Mouse (Mus musculus): ENCODE results near the gene Rpusd1.
"Not testable (repeated sequence)": the region's sequence is repeated elsewhere in the genome, so short reads cannot be mapped to it uniquely, and the experiment has no call there.

The Rpusd1 gene

DNA sequence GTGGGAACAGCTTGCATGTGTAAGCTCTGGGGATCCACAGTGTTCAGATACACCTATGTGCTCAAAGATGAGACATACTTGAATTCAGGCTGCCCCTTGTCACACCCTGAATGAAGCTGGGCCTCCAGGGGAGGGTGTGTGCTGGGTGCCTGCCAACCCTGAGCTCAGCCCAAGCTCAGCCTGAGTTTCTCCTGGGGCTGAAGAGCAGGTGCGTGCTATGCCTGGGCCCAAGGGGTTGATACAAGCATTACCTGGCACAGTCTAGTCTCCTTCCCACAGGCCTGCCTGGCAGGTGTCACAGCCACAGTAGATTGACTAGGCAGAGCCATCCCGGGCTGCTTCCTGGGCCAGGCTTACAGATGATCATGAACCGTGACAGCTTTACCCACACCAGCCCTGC is 8.3 kb downstream of the Rpusd1 start, which contains the start of gene Mslnl:
Mslnl (plus strand) TSS at position 298 of the 400 bp plus-strand sequence.
- DNase-seq (ENCODE audit: low spot score in 2 of 2) = no peak

GRCm38 (mm10) chr17:25738861-25739260 is 11.4 kb downstream of the Rpusd1 start:
- DNase-seq (ENCODE audit: low spot score in 2 of 2) = no peak

GRCm38 (mm10) chr17:25741471-25741870 is 14.0 kb downstream of the Rpusd1 start:
- not testable (repeated sequence) for DNase-seq (ENCODE audit: low spot score in 2 of 2)

DNA sequence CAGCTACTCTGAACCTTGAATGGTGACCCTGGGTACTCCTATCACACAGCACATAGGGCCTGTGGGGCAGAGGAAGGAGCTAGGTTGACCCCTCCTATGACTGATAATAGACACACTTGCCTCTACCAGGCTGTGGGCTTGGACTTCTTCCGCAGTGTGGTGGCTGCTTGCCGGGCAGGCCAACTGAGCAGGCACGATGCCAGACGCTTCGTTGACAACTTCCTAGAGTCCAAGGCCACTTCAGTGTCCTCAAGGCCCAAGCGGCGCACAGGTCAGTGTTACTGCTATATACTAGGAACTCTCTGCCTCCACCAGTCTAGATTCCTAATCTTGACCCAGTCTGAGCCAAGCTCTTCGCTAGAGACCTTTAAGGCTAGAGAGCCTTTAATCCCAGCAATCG is 16.4 kb downstream of the Rpusd1 start:
- DNase-seq (ENCODE audit: low spot score in 2 of 2) = no peak

DNA sequence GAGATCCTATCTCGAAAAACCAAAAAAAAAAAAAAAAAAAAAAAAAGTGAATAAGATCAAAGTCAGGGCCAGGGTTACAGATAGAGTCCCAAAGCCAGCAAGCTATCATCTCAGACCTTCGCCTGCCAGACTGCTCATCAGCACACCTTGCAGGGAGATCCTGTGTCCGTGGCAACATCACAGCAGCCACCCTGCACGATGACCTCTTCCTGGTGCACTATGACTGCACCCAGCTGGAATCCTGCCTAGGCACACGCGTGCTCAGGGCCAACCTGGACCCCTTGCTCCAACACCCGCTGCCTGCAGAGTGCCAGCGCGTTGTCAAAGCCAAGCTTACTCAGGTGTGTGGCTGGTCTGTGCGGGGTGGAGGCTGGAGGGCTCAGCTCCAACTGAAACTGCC is 16.8 kb downstream of the Rpusd1 start:
- DNase-seq (ENCODE audit: low spot score in 2 of 2) = no peak

DNA sequence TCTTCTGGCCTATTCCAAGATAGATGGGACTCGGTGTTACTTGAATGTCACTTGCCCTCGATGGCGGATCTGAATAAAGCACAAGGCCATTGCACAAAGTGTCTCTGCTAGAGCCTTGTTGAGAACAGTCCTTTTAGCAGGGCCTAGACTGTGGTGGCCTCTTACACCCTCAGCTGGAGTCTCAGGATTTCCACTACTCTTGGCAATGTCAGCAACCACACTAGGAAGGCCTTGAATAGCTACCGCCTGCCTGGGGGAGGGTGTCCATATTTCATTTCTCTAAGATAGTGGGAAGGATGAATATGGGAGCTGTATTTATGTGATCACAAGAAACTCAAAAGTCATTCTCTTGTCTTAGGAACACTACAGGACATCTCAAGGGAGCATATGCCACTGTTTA is 20.8 kb downstream of the Rpusd1 start:
- no peak for DNase-seq (ENCODE audit: low spot score in 2 of 2)

- DNase-seq (ENCODE audit: low spot score in 2 of 2) = no peak
These were observed 21.8 kb downstream of the Rpusd1 start for GRCm38 (mm10) chr17:25749314-25749713.

GRCm38 (mm10) chr17:25751446-25751845 is 24.0 kb downstream of the Rpusd1 start:
- DNase-seq (ENCODE audit: low spot score in 2 of 2) = peak; percentile 46 to 65

DNA sequence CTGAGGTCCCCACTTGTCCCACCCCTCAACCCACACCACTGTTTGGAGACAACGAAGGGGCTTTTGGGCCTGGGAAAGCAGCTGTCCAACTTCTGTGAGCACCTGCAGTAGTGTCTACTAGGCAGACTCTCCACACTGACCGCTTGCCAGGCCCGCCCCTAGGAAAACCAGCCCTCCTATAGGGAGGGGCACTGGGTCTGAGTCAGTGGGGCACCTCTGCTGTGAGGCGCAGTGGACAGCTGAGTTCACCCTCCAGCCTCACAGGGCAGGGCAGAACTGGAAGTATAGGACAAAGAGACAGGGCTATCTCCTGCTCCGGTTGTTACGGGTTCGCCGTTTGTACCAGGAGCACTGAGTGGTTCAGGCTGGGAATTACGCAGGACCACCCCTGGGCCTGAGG is 26.8 kb downstream of the Rpusd1 start, which contains the start of gene Msln:
Msln (minus strand) TSS at position 138 of the 400 bp plus-strand sequence.
- DNase-seq (ENCODE audit: low spot score in 2 of 2) = no peak

DNA sequence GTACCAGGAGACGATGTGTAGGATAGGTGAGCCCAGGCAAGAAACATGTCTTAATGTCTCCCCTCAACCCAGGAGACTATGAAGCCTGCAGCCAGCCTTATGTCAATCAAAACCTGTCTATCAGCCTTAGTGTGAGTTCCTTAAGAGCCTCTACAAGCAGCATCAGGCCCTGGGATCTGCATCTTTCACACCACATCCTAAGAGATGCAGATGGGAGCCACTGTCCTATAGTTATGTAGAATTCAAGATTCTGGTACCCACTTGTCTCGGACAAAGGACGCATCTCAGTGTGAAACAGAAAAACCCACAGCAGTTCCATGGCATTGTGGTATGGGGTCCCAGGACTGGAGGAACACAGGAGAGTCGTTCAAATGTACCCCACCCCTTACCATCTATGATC is 27.6 kb downstream of the Rpusd1 start:
- no peak for DNase-seq (ENCODE audit: low spot score in 2 of 2)

DNA sequence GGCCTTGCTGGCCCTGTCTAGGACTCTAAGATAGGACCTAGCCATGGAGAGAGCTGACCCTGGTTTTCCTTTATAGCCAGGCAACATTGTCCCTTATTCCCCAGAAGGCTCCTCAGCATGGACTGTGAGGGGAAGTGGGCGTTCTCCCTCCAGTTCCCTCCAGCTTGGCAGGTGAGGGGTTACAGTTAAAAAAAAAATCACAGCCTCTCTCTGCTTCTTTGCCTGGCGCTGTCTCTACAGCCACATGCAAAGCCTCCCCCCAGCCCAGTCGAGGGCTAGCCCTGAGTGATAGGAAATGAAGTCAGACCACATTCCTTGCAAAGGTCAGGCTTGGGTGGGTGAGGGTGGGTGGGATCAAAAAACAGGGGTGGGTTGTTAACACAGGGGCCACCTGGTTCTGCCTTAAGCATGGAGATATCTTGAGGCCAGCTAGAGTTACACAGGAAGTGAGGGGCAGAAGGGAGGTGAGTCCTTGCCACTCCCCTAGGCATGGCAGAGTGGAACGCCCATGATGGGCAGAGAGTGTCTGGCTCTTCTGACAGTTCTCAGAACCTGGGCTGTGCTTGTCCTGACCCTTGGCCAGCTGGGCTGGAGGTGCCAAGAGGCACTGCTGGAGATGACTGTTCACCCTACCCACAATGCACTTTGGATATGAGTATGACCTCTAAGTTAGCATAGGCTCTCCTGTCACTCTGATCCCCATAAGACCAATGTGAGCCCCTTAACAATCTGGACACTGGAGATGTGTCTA is 28.3 kb downstream of the Rpusd1 start:
- DNase-seq (ENCODE audit: low spot score in 2 of 2) = no peak

DNA sequence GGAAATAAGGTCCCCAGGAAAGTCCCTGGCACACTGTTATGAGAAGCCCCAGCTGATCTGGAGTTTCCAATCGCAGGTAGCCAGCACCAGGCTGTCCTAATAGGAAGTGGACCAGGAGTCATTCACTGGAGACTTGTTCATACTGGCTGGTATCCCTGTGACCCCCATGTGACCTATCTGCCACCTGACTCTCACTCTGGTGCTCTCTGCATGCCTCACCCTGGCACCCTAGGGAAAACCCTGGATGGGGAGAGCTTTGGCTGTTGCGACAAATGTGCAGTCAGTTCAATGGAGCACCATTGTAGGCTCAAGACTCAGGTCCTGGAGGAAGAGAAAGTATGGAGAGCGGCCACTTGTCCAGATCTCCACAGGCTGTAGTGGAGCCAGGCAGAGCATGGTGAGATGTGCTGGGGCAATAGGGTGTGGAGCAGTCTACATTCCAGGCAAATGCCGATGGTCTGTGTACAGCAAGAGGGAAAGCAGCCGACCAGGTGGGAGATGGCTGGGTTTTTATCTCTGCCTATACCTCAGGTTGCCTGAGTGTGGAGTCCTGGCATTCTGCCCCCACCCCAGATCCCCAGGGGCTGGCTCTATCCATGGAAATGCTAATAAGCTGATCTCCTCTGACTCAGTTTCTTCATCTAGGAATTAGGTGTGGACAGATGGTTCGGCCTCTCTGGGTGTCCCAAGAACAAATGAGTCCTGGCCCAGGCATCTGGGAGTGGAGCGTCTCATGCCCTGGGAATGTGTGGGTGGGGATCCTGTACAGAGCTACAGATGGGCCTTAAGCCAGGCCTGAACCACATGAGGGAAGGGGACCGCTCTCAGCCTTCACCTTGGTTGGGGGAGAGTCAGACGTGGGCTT is 29.1 kb downstream of the Rpusd1 start:
- no peak for DNase-seq (ENCODE audit: low spot score in 2 of 2)

- DNase-seq (ENCODE audit: low spot score in 2 of 2) = no peak
These were observed 30.2 kb downstream of the Rpusd1 start for GRCm38 (mm10) chr17:25757691-25758090.

DNA sequence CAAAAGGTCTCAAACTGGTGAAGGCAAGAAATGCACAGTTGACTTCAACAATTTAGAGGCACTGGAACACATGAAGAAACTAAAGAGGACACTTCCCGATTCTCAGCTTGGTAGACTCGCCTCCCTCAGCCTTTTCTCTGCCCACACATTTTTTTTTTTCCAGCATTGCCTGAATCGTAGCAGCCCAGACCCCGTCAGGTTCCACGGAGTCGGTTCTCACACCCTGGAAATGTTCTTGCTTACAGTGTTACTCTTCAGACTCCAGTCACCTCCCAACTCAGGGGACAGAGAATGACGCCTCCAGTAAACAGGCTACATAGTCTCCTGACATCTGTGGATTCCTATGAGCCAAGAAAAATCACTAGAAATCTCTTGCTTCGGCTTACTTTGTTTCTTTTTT is 32.7 kb downstream of the Rpusd1 start:
- no peak for DNase-seq (ENCODE audit: low spot score in 2 of 2)

DNA sequence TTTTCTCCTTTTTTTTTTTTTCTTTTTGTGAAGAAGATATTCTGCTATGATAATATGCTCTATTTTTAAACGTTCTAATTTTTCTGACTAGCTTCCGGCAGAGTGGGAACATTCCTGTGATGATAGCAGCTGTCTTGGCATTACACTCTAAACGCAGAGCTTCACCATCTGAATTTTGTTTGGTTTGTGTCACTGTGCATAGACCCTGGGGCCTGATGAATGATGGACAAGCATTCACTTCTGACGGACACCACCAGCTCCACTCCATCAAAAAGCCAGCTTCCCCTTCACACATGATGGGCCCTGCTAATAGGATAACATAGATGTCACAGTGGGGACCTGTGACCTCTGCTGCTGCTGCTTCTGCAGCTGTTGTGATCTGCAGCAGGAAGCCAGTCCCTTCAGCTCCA is 34.1 kb downstream of the Rpusd1 start:
- DNase-seq (ENCODE audit: low spot score in 2 of 2) = no peak

- no peak for DNase-seq (ENCODE audit: low spot score in 2 of 2)
These were observed 35.1 kb downstream of the Rpusd1 start for GRCm38 (mm10) chr17:25762591-25762990.

GRCm38 (mm10) chr17:25765886-25766285 is 38.4 kb downstream of the Rpusd1 start:
- no peak for DNase-seq (ENCODE audit: low spot score in 2 of 2)

DNA sequence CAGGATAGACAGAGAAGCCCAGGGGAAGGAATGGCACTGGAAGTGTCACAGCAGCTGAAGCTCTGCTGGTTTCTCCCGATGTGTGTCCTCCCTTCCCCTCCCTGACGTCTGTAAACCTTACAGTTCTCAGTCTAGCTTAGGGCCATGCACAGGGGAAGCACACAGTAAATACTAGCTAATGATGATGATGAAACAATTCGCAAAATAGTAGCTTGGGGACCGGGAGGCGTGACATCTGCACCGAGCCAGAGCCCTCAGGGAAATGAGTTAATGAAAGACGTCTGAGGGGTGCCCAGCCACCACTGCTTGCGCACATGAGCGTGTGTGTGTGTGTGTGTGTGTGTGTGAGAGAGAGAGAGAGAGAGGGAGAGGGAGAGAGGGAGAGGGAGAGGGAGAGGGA is 41.9 kb downstream of the Rpusd1 start:
- no peak for DNase-seq (ENCODE audit: low spot score in 2 of 2)

DNA sequence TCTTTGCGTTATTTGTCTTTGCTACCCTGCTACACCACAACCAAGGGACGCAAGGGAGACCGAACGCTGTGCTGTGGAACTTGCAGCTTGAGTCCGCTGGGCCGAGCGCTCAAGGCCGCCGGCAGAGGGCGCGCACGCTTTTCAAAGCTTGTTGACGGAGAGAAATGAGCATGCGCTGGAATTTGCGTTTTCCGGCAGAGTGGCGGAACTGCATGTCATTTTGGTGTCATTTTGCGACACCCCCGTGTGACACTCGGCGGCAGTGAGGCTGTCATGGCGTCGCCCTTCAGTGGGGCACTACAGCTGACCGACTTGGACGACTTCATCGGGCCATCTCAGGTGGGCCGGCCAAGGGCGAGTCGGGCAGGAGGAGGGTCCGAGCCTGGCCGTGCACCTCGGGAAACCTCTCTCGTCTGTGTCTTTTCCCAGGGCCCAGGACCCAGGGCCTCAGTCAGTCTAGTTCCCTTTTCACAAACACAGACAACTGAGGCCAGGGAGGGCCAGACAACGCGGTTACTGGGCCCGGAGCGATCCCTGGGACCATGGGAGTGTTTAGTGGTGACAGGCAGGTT is 46.2 kb downstream of the Rpusd1 start, which contains the start of gene Narfl:
Narfl (plus strand) TSS at position 228 of the 572 bp plus-strand sequence.
- DNase-seq (ENCODE audit: low spot score in 2 of 2) = peak; percentile 99

- DNase-seq (ENCODE audit: low spot score in 2 of 2) = no peak
These were observed 48.0 kb downstream of the Rpusd1 start for GRCm38 (mm10) chr17:25775318-25776062.

DNA sequence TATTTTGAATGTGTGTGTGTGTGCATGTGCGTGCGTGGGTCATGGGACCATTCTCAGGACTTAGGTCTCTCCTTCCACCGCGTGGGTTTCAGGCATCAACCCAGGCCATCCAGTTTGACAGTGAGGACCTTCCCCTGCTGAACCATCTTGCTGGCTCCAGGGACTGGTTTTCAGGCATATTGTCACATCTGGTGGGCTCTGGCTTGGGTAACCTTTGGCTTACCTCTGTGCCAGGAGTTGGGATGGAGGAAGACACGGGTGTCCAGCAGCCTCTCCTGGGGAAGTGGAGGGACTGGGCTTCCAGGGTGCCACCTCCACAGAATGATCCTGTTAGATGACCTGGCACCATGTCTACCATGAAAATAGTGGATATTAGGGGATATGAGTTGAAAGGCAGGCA is 50.5 kb downstream of the Rpusd1 start:
- DNase-seq (ENCODE audit: low spot score in 2 of 2) = no peak

Data from cerebellum, postnatal 4 days (tissue).